Mouse (Mus musculus) forebrain, embryonic 16.5 days (tissue): Measurements from ENCODE around the gene Krtap4-8. TPM values are rescaled to one million over a fixed set of nuclear protein-coding genes. Genes with fewer than 3 reads are reported as not detected.

ENCODE experiments used
- ATAC-seq: fragments of 200-750 bp; cut with Nextera tagmentation; 2 replicates; pipeline ENCODE4 v1.8.0; 2017; ENCODE audit warnings: mild to moderate bottlenecking, moderate library complexity
- H3K27ac ChIP-seq: fragments of 300-500 bp; sonication (generic); 2 replicates; pipeline ENCODE4 v1.5.1; 2014; ENCODE audit warnings: low read length, control low read depth
- H3K27me3 ChIP-seq: fragments of 300-500 bp; sonication (generic); replicated peaks from 2 replicates; pipeline ENCODE4 v1.6.1; 2014; ENCODE audit warnings: low read length; ENCODE audit not compliant: control insufficient read depth, insufficient read depth
- H3K36me3 ChIP-seq: fragments of 300-500 bp; sonication (generic); 2 replicates; pipeline ENCODE4 v1.6.1; 2014; ENCODE audit not compliant: control insufficient read depth, insufficient read depth
- H3K4me1 ChIP-seq: fragments of 300-500 bp; sonication (generic); replicated peaks from 2 replicates; pipeline ENCODE4 v1.6.1; 2014; ENCODE audit warnings: low read length; ENCODE audit not compliant: control insufficient read depth, insufficient read depth
- H3K4me2 ChIP-seq: fragments of 300-500 bp; sonication (generic); 2 replicates; pipeline ENCODE4 v1.6.1; 2014; ENCODE audit warnings: mild to moderate bottlenecking, low read length, control low read depth
- H3K4me3 ChIP-seq: fragments of 300-500 bp; sonication (generic); replicated peaks from 2 replicates; pipeline ENCODE4 v1.5.1; 2014; ENCODE audit warnings: mild to moderate bottlenecking, low read length, control low read depth
- H3K9ac ChIP-seq: fragments of 300-500 bp; sonication (generic); replicated peaks from 2 replicates; pipeline ENCODE4 v1.6.1; 2014; ENCODE audit warnings: low read depth, low read length, control low read depth
- H3K9me3 ChIP-seq: fragments of 300-500 bp; sonication (generic); 2 replicates; pipeline ENCODE4 v1.6.1; 2016; ENCODE audit warnings: low read length; ENCODE audit not compliant: control insufficient read depth
- WGBS: fragments of 180-500 bp; shearing (Covaris S2); extraction: QIAGEN DNeasy Blood & Tissue Kit; methylation state at CpG from one replicate; pipeline ENCODE4 v1.1.7; 2014; 5-methylcytosine and 5-hydroxymethylcytosine counted together
- polyA plus RNA-seq: library from polyadenylated mRNA; unstranded; fragments of >200 nt; fragmentation: Nextera tagmentation; extraction: Ambion mirVana; gene quantifications from 2 replicates; pipeline ENCODE4 v1.2.1, GENCODE M21; 2015

Krtap4-8 gene
- polyA plus RNA-seq, 1 experiment from 2014 or later = not detected

DNA sequence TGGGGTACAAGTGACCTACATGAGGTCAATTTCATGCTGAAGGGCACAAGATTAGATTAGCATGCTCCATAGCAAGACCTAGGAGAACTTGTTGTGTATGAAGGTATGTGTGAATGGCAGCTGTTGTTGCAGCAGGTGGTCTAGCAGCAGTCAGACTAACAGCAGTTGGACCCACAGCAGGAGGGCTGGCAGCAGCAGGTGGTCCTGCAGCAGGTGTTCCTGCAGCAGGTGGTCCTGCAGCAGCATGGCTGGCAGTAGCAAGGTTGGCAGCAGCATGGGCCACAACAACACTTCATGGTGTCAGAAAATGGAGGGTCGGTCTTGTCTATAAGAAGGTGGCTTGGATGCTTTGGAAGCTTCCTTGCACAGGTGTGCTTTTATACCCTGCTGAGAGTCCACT, 21.6 kb downstream of the Krtap4-8 start:
- Histone ChIP-seq H3K27me3 (no peaks in the 10 kb centered on the region), H3K4me3 (no peak overlapping the region), H3K27ac (no peak overlapping the region), H3K4me2 (no peak overlapping the region), H3K4me1 (no peaks in the 10 kb centered on the region), H3K36me3 (no peaks in the 10 kb centered on the region), H3K9ac (no peak overlapping the region), H3K9me3 (no peaks in the 10 kb centered on the region)
- WGBS = 93% methylated on average over 1 of the region's 1 CpGs
- ATAC-seq = no peak

DNA sequence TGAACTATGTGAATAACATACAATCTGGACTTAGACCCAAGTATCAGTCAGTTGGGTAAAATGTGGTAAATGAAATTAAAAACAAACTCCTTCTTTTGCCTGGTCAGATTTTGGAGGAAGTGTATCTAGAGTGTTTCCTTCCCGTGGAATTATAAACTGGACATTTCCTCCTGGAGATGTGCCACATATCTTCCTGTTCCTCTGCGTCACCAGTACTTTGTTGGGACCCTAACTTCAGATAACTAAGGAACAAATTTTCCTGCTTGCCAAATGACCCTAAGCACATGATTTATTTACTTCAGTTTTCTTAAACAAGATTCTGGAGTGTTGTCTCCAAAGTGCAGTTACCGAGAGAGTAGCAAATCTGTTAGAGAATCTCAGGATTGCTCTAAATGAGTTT, 36.5 kb downstream of the Krtap4-8 start:
- no peak overlapping the region for H3K4me3 ChIP-seq
- WGBS = 89% methylated on average over 3 of the region's 3 CpGs
- no peak for ATAC-seq

DNA sequence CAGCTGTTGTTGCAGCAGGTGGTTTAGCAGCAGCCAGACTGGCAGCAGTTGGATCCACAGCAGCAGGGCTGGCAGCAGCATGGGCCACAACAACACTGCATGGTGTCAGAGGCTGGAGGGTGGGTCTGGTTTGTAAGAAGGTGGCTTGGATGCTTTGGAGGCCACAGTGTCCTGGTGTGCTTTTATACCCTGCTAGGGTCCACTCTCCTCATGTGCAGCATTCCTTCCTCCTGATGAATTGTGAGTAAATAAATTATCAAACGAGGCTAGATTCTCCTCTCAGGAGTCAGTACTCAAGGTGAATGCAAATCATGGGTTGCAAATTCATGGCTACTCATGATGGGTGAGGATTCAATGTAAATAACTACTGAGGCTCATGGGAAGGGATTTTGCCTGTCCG, 46.3 kb downstream of the Krtap4-8 start, which contains the start of gene Gm14180:
Gm14180 (minus strand) TSS at position 101 of the 400 bp plus-strand sequence.
- H3K4me3 ChIP-seq = no peak within 1 kb of the TSS
- H3K4me1 ChIP-seq = no peaks in the 10 kb centered on the region
- no peak within 1 kb of the TSS for H3K27ac ChIP-seq
- no peak for ATAC-seq
- H3K4me2 ChIP-seq = no peak within 1 kb of the TSS
- H3K36me3 ChIP-seq = no peaks in the 10 kb centered on the region
- no peaks in the 10 kb centered on the region for H3K9me3 ChIP-seq
- H3K9ac ChIP-seq = no peak within 1 kb of the TSS
- WGBS = 72% methylated on average over 2 of the region's 2 CpGs
- no peaks in the 10 kb centered on the region for H3K27me3 ChIP-seq

More for the DNA sequence above, 36.5 kb downstream of the Krtap4-8 start:
- Histone ChIP-seq H3K9ac (no peak overlapping the region), H3K9me3 (no peaks in the 10 kb centered on the region), H3K4me2 (no peak overlapping the region), H3K4me1 (no peaks in the 10 kb centered on the region), H3K27me3 (no peaks in the 10 kb centered on the region), H3K36me3 (no peaks in the 10 kb centered on the region), H3K27ac (no peak overlapping the region)

Other genes with a start within 250 kb of the Krtap4-8 start
- not detected in 2 replicates for gene Krt40, start 237.5 kb downstream of the Krtap4-8 start, polyA plus RNA-seq
- gene Krtap3-3, start 229.8 kb downstream of the Krtap4-8 start, polyA plus RNA-seq = not detected in 2 replicates
- gene Krtap3-2, start 223.9 kb downstream of the Krtap4-8 start, polyA plus RNA-seq = not detected in 2 replicates
- not detected in 2 replicates for gene Gm11939, start 221.2 kb downstream of the Krtap4-8 start, polyA plus RNA-seq
- not detected in 2 replicates for gene Krtap3-1, start 214.1 kb downstream of the Krtap4-8 start, polyA plus RNA-seq
- not detected in 2 replicates for gene Krtap1-5, start 199.7 kb downstream of the Krtap4-8 start, polyA plus RNA-seq
- not detected in 2 replicates for gene Krtap1-4, start 197.1 kb downstream of the Krtap4-8 start, polyA plus RNA-seq
- gene Krtap1-3, start 189.4 kb downstream of the Krtap4-8 start, polyA plus RNA-seq = not detected in 2 replicates
- gene Krtap9-3, start 182.6 kb downstream of the Krtap4-8 start, polyA plus RNA-seq = not detected in 2 replicates
- not detected in 2 replicates for gene Gm11938, start 177.4 kb downstream of the Krtap4-8 start, polyA plus RNA-seq
- not detected in 2 replicates for gene Gm11937, start 170.5 kb downstream of the Krtap4-8 start, polyA plus RNA-seq
- gene Krtap2-4, start 165.9 kb downstream of the Krtap4-8 start, polyA plus RNA-seq = not detected in 2 replicates
- gene Gm11562, start 160.3 kb downstream of the Krtap4-8 start, polyA plus RNA-seq = not detected in 2 replicates
- gene Krtap4-1, start 152.5 kb downstream of the Krtap4-8 start, polyA plus RNA-seq = not detected in 2 replicates
- not detected in 2 replicates for gene Krtap4-2, start 145.6 kb downstream of the Krtap4-8 start, polyA plus RNA-seq
- gene Krtap4-7, start 136.6 kb downstream of the Krtap4-8 start, polyA plus RNA-seq = not detected in 2 replicates
- not detected in 2 replicates for gene Gm11555, start 130.5 kb downstream of the Krtap4-8 start, polyA plus RNA-seq
- not detected in 2 replicates for gene Gm11563, start 121.7 kb downstream of the Krtap4-8 start, polyA plus RNA-seq
- not detected in 2 replicates for gene Krtap4-6, start 114.7 kb downstream of the Krtap4-8 start, polyA plus RNA-seq
- gene Gm14190, start 90.0 kb downstream of the Krtap4-8 start, polyA plus RNA-seq = not detected in 2 replicates
- not detected in 2 replicates for gene Gm14180, start 46.4 kb downstream of the Krtap4-8 start, polyA plus RNA-seq
- not detected in 2 replicates for gene Gm11595, start 7.8 kb downstream of the Krtap4-8 start, polyA plus RNA-seq
- not detected in 2 replicates for gene Krtap4-9, start 4.5 kb upstream of the Krtap4-8 start, polyA plus RNA-seq
- not detected in 2 replicates for gene Gm11596, start 12.8 kb upstream of the Krtap4-8 start, polyA plus RNA-seq
- gene Gm11569, start 18.2 kb upstream of the Krtap4-8 start, polyA plus RNA-seq = not detected in 2 replicates
- not detected in 2 replicates for gene Gm11554, start 23.7 kb upstream of the Krtap4-8 start, polyA plus RNA-seq
- not detected in 2 replicates for gene Krtap4-13, start 29.2 kb upstream of the Krtap4-8 start, polyA plus RNA-seq
- not detected in 2 replicates for gene Gm11564, start 35.0 kb upstream of the Krtap4-8 start, polyA plus RNA-seq
- gene 2300003K06Rik, start 57.4 kb upstream of the Krtap4-8 start, polyA plus RNA-seq = not detected in 2 replicates
- not detected in 2 replicates for gene Krtap4-16, start 70.9 kb upstream of the Krtap4-8 start, polyA plus RNA-seq
- gene Gm11568, start 77.2 kb upstream of the Krtap4-8 start, polyA plus RNA-seq = not detected in 2 replicates
- gene Gm11559, start 83.8 kb upstream of the Krtap4-8 start, polyA plus RNA-seq = not detected in 2 replicates
- gene Krtap9-1, start 92.7 kb upstream of the Krtap4-8 start, polyA plus RNA-seq = not detected in 2 replicates
- gene Gm11567, start 98.5 kb upstream of the Krtap4-8 start, polyA plus RNA-seq = not detected in 2 replicates
- gene Krtap31-1, start 127.2 kb upstream of the Krtap4-8 start, polyA plus RNA-seq = not detected in 2 replicates
- gene Gm11565, start 134.0 kb upstream of the Krtap4-8 start, polyA plus RNA-seq = not detected in 2 replicates
- not detected in 2 replicates for gene Krtap31-2, start 155.6 kb upstream of the Krtap4-8 start, polyA plus RNA-seq
- not detected in 2 replicates for gene Krtap9-5, start 167.8 kb upstream of the Krtap4-8 start, polyA plus RNA-seq
- gene Krtap29-1, start 198.3 kb upstream of the Krtap4-8 start, polyA plus RNA-seq = not detected in 2 replicates
- gene Krtap16-1, start 205.9 kb upstream of the Krtap4-8 start, polyA plus RNA-seq = not detected in 2 replicates
- gene Krtap17-1, start 213.3 kb upstream of the Krtap4-8 start, polyA plus RNA-seq = not detected in 2 replicates
- not detected in 2 replicates for gene Krt33a, start 235.5 kb upstream of the Krtap4-8 start, polyA plus RNA-seq
- not detected in 2 replicates for gene Krt33b, start 249.2 kb upstream of the Krtap4-8 start, polyA plus RNA-seq